Mouse (Mus musculus): ENCODE data around the gene AB124611.

AB124611 gene

GRCm38 (mm10) chr9:21525142-21525936, 637 bp upstream of the AB124611 start:
- WGBS: 66% methylated on average over 7 of the region's 7 CpGs

- WGBS: 80% methylated on average over 3 of the region's 3 CpGs
Observed at GRCm38 (mm10) chr9:21526634-21526944, 613 bp downstream of the AB124611 start.

DNA sequence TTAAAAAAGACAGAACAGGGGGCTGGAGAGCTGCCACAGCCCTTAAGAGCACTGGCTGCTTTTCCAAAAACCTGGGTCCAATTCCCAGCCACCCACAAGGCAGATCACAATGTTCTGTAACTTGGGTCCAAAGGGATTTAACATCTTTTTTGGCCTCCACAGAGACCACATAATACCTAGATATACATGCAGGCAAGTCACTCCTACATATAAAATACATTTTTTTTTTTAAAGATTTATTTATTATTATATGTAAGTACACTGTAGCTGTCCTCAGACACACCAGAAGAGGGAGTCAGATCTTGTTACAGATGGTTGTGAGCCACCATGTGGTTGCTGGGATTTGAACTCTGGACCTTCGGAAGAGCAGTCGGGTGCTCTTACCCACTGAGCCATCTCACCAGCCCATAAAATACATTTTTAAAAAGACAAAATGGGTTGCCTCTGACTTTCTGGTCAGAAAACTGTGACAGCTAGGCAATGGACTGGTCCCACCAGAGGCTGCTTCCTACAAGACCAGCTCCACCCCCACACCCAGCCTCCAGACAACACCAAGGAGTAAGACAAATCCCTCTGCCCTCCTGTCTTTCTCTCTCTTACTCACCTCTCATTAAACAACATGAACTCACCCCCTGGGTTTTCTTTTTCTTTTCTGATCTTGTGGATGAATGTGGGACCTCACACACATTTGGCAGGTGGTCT, 1.3 kb downstream of the AB124611 start:
- 93% methylated on average over 2 of the region's 2 CpGs for WGBS

DNA sequence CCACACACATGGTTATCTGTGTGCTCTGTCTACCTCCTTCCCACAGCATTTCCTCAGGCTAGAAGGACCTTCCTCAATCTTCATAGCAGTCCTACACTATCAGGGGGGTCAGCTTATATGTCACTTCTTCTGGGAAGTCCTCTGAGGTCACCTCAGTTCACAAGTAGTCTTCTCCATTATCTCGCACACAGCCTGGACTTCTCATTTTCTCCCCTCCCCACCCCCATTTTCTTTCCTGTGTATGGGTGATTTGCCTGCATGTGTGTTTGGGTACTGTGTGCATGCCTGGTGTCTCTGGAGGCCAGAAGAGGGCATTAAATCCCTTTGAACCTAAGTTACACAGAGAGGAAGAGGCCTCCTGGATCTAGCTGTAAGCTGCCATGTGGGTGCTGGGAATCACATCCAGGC, 1.9 kb downstream of the AB124611 start:
- WGBS: 73% methylated on average over 1 of the region's 1 CpGs

DNA sequence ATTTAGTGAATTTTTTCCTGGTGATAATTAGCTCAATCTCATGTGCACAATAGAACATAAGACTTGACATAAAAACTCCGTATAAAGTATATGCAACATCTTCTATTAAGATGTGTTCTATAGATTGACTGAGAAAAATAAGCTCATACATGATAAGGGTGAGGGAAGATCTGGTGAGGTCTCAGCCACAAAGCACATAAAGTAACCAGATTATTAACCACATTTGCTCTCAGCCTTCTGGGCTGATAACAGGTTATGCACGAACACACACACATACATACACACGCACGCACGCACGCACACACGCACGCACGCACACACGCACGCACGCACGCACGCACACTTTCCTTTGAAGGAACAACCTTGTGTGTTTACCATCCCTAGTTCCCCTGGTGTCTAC, 10.5 kb downstream of the AB124611 start:
- 99% methylated on average over 14 of the region's 14 CpGs for WGBS

DNA sequence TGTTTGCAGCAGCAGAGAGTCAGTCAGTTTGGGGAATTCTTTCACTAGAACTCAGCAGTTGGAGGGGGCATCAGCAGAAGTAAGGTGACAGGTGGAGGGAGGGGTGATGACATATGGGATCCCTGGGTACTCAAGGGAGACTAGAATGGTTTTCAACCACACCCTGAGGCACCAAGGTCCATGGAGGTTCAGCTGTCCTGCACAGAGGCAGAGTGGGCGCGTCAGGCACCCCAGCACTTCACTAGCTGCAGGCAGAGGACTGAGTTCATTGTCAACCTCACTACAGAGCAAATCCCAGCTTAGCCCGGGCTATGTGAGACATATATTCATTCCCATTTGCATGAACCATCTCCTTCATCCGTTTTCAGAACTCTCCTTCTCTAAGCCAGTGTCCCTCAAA, 11.0 kb downstream of the AB124611 start:
- 88% methylated on average over 4 of the region's 4 CpGs for WGBS

DNA sequence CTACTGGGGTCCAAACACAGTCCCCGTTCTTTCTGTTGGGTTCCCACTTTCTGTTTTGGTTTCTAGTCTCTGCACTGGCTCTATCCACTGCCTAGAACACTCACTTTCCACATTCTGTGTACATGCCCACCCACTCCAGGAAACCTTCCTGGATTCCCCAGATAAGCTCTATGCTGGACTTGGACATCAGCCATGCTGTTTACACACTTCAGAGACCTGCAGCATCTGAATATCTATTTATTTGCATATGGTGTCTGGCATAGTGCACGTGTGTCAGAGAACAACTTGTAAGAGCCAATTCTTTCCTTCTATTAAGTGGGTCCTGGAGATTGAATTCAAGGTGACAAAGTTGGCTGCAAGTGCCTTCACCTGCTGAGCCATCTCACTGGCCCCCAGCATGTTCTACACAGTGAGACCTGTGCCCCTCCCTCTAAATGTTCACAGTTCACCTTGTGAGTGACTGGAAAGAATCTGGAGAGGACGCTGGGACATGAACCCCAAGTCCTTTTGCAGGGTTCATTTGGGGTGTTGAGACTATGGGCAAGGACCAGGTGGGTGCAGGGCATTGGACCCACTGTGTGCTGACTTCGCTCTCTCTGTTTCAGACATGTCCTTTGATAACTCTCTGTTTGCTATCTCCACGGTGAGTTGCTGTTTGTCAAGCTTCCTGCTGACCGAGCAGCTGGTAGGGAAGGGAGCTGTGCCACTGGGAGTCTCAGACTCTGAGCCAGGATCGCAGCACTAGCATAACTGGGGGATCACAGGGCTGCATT, 14.2 kb downstream of the AB124611 start:
- WGBS: 75% methylated on average over 7 of the region's 7 CpGs

DNA sequence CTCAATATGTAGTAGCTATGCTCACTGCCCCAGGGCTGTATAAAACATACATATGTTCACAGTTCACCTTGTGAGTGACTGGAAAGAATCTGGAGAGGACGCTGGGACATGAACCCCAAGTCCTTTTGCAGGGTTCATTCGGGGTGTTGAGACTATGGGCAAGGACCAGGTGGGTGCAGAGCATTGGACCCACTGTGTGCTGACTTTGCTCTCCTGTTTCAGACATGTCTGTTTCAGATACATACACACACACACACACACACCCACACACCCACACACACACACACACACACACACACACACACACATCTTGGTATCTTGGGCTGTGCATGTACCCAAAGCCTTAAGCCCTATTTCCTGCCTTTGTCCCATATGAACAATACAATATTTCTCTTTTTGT, 16.0 kb downstream of the AB124611 start:
- 81% methylated on average over 2 of the region's 2 CpGs for WGBS

GRCm38 (mm10) chr9:21545351-21545915, 19.5 kb downstream of the AB124611 start:
- WGBS: 22% methylated on average over 9 of the region's 9 CpGs

DNA sequence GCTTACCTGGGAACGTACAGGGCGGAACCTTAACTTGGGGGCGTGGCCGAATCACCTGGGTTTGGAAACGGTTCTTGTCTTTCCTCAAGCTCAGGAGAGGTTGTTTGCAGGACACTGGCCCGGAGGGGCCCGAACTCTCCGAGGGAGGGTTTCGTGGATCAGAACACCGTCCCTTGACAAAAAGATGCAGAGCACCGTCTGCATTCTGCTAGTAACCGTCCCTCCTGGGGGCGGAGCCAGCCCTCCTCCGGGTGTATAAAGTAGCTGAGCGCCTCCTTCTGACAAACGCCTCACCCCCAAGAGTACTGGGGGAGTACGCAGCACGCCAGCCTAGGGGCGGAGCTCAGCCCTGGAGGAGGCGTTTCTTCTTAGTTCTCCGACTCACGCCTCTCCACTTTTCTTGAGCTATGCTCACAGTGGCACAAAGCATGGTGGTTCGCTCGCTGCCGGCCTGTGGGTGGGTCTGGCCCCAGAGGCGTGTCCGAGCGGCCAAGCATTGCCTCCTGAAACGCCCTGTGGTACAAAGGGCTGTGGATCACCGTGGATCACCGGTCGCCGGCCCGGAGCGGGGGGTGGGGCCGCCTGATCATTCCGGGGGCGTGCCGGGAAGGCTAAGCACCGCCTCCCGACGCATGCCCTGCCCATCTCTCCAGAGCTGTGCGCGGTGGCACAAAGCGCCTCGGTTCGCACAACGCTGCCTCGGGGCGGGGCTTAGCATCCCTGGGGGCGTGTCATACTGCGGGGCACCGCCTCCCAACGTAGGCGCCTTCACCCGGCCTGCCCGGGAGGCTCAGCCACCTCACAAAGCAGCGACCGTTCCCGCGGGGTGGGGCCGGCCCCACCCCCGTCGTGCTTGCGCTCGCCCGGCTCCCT, 20.2 kb downstream of the AB124611 start:
- WGBS: under 1% methylated on average over 65 of the region's 67 CpGs

GRCm38 (mm10) chr9:21546789-21547074, 20.8 kb downstream of the AB124611 start, which contains the start of gene Carm1:
Gene Carm1, plus strand, starts transcription at chr9:21546894.
- WGBS: 5% methylated on average over 39 of the region's 52 CpGs

DNA sequence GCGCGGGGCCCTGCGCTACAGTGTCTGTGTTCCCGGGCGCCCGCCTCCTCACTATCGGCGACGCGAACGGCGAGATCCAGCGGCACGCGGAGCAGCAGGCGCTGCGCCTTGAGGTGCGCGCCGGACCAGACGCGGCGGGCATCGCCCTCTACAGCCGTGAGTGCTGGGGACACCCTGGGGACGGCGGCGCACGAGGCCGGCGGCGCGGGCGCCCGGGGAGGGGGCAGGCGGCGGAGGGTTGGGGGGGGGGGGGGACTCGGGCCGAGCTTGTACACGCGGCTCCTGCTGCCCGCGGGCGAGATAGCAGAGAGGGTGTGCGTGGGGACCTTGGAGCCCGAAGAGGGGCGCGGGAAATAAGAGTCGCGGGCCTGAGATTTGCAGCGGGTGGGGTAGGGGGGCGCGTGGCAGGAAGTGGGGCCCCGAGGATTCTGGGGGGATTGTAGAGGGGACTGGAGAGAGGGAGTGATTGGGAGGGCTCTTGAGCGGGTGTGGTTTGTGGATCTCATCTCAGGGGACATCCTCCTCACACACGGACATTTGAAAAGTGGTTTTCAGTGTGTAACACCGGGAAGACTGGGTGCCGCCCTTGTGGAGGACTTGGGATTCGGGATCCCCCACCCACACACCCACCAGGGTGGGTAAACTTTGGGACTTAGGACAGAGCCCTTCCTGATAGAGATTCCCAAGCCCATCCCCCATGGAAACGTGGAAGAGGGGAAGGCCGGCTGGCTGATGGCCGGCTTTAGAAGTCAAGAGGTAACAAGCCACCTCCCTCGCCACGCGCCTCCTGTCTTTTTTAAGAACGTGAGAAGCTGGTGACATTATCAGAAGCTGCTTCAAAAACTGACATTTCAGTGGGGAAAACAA, 21.3 kb downstream of the AB124611 start:
- under 1% methylated on average over 48 of the region's 66 CpGs for WGBS

DNA sequence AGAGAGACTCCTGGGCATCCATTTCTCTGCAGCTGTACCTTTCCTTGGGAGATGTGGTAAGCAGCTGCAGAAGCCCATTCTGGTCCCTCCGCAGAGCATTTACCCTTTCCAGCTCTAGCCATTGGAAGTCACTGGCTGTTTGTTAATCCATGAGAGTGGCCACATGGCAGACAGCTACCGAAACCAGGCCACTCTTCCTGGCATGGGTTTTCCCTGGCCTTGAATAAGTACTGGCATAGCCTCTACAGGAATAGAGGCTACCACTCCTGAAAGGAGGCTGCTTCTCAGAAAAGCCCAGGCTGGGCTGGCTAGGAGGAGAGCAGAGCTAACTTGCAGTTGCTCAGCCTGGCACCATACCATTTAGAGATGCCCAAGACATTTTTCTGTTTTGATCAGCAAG, 25.1 kb downstream of the AB124611 start:
- WGBS: 72% methylated on average over 2 of the region's 2 CpGs

- 93% methylated on average over 6 of the region's 6 CpGs for WGBS
Observed at GRCm38 (mm10) chr9:21553607-21554273, 27.8 kb downstream of the AB124611 start.

GRCm38 (mm10) chr9:21555198-21555742, 29.3 kb downstream of the AB124611 start:
- WGBS: 77% methylated on average over 6 of the region's 6 CpGs

GRCm38 (mm10) chr9:21556996-21557395, 31.0 kb downstream of the AB124611 start:
- 80% methylated on average over 2 of the region's 2 CpGs for WGBS

DNA sequence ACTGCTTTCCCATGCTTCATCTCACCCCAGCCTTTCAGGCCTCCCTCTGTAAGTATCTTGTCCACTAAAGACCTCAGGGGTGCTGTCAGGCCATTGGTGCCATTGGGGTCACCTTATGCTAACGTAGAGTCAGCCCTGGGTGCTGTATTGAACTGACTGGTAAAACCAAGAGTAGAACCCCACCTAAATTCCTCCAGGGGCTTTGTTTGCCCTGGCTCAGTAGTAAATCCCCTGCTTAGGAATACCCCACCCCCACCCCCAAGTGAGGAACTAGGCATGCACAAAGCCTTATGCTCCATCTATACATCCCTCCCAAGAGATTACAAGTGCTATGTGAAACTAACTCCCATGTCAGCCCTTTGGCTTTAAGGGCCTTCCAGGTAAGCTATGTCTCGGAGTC, 31.6 kb downstream of the AB124611 start:
- WGBS: 93% methylated on average over 2 of the region's 2 CpGs

- 74% methylated on average over 4 of the region's 4 CpGs for WGBS
Observed at GRCm38 (mm10) chr9:21558366-21558765, 32.4 kb downstream of the AB124611 start.

GRCm38 (mm10) chr9:21559151-21559550, 33.2 kb downstream of the AB124611 start:
- WGBS: 92% methylated on average over 3 of the region's 3 CpGs

- 100% methylated on average over 1 of the region's 1 CpGs for WGBS
Observed at GRCm38 (mm10) chr9:21564420-21564819, 38.4 kb downstream of the AB124611 start.
